Mouse (Mus musculus) erythroblast, embryonic 14.5 days (primary cell): ENCODE results near the gene Manea.

Source experiments
- GATA1 ChIP-seq: IDR thresholded peaks from 2 replicates; pipeline ENCODE4 v1.6.1; 2012; ENCODE audit warnings: low read length, inconsistent platforms, mixed read lengths
- TAL1 ChIP-seq: IDR thresholded peaks from 3 replicates; pipeline ENCODE4 v1.6.1; 2012; ENCODE audit warnings: low read length, inconsistent platforms, mixed read lengths

DNA sequence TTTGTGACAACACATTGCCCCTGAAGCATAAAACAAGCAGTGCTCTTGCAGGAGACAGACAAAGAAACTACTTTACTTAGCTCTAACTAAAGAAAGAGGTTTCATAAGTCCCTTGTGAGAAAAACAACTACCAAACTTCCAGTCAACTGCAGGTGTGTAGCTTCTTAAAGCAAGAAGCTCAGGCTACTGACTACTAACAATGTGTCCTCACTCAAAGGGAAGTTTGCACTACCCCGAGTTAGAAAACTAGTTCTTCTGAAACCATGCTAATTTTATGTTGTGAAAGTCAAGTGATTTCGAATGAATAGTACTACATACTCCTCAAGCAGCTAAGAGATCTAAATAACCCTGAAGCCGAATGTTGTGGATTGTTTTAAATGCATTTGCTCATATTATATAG lies 1.6 kb downstream of the Manea start:
- TF ChIP-seq GATA1 (no peak), TAL1 (no peak)
